Mouse (Mus musculus) left cerebral cortex, postnatal 14 days (tissue): Measurements from ENCODE around the gene Batf2. TPM values are rescaled to one million over a fixed set of nuclear protein-coding genes. Genes with fewer than 3 reads are reported as not detected.

Experiments used
- DNase-seq, 2 experiments: peaks; one replicate each; pipeline ENCODE4 v3.0.0; 2021 to 2022; ENCODE audit warnings: low spot score in 2 of 2, mixed read lengths in 1 of 2
- intact Hi-C: fragments of 180-260 bp; cut with DNase I; formaldehyde crosslinking; loops from one replicate; pipeline ENCODE4 v1.15.1; 2025
- long read RNA-seq, 2 experiments: library from polyadenylated mRNA; stranded (forward); transcript quantifications; one replicate each; pipeline ENCODE4 v2.0.0; 2021
- total RNA-seq, 2 experiments: library from RNA; stranded (reverse); gene quantifications; 2 replicates each; pipeline ENCODE4 v1.2.3; 2021

The Batf2 gene
- total RNA-seq = under 1 TPM in 1 of 2 experiments, not detected in 1; 0.33 TPM
- long read RNA-seq, experiment 1, partial matches to known transcripts = 0 of 2 reads
- long read RNA-seq, experiment 1, other reads (novel, unspliced or antisense) = 2 of 2 reads
- long read RNA-seq, experiment 2 = 0 reads

GRCm38 (mm10) chr19:6140678-6141393 lies at the start of gene Batf2:
TSS of gene Batf2 (plus strand) at chr19:6140983.
- intact Hi-C loops = loop anchor here (1.0 kb wide), 1 partner anchor 94 kb away; the partner anchor contains the start of gene Ppp2r5b
- peak; percentile 93 to 94 for DNase-seq

GRCm38 (mm10) chr19:6094119-6094518 lies 46.7 kb upstream of the Batf2 start, which contains the start of gene AC131692.1:
TSS of gene AC131692.1 (plus strand) at chr19:6094419.
- intact Hi-C loops = no loop called here
- no peak for DNase-seq

- no peak for DNase-seq
- intact Hi-C loops = no loop called here
Observed at GRCm38 (mm10) chr19:6097847-6098246, 42.9 kb upstream of the Batf2 start.

- intact Hi-C loops = no loop called here
Observed at GRCm38 (mm10) chr19:6101186-6101585, 39.6 kb upstream of the Batf2 start.

GRCm38 (mm10) chr19:6102169-6102853 lies 38.5 kb upstream of the Batf2 start:
- intact Hi-C loops = no loop called here
- DNase-seq = no peak

More at GRCm38 (mm10) chr19:6101186-6101585, 39.6 kb upstream of the Batf2 start:
- DNase-seq = no peak

- DNase-seq = no peak
Observed at GRCm38 (mm10) chr19:6104476-6104875, 36.3 kb upstream of the Batf2 start.

GRCm38 (mm10) chr19:6105586-6105985 lies 35.2 kb upstream of the Batf2 start, which contains the start of gene Naaladl1:
TSS of gene Naaladl1 (plus strand) at chr19:6105782.
- intact Hi-C loops = no loop called here
- DNase-seq = no peak

More at GRCm38 (mm10) chr19:6104476-6104875, 36.3 kb upstream of the Batf2 start:
- intact Hi-C loops = no loop called here

GRCm38 (mm10) chr19:6113116-6113515 lies 27.7 kb upstream of the Batf2 start:
- DNase-seq = no peak
- intact Hi-C loops = no loop called here

- peak in 1 of 2 experiments; percentile 48 for DNase-seq
- intact Hi-C loops = no loop called here
Observed at GRCm38 (mm10) chr19:6116113-6116850, 24.5 kb upstream of the Batf2 start.

- intact Hi-C loops = no loop called here
- DNase-seq = no peak
Observed at GRCm38 (mm10) chr19:6117346-6117985, 23.3 kb upstream of the Batf2 start.

- intact Hi-C loops = loop anchor here (2.0 kb wide), 1 partner anchor 33 kb away; the partner anchor contains the start of genes Cdca5 and Zfpl1
Observed at GRCm38 (mm10) chr19:6117986-6118676, 22.7 kb upstream of the Batf2 start, which contains the start of gene Sac3d1. TSS of gene Sac3d1 (minus strand) at chr19:6118650.

GRCm38 (mm10) chr19:6118677-6119185 lies 22.1 kb upstream of the Batf2 start:
- no peak for DNase-seq
- intact Hi-C loops = loop anchor here (2.0 kb wide), 1 partner anchor 34 kb away; the partner anchor contains the start of genes Cdca5 and Zfpl1

More at GRCm38 (mm10) chr19:6117986-6118676, 22.7 kb upstream of the Batf2 start, which contains the start of gene Sac3d1:
- peak; percentile 91 for DNase-seq

- intact Hi-C loops = loop anchor here (5.0 kb wide), 1 partner anchor 54 kb away; the partner anchor contains the start of gene Tm7sf2
- DNase-seq = no peak
Observed at GRCm38 (mm10) chr19:6121761-6122160, 19.0 kb upstream of the Batf2 start.

- intact Hi-C loops = loop anchor here (5.0 kb wide), 1 partner anchor 56 kb away; the partner anchor contains the start of gene Tm7sf2
- no peak for DNase-seq
Observed at GRCm38 (mm10) chr19:6123330-6123729, 17.5 kb upstream of the Batf2 start.

- no peak for DNase-seq
- intact Hi-C loops = loop anchor here (5.0 kb wide), 2 partner anchors 58 to 112 kb away; partner anchors contain the start of genes Ppp2r5b and Tm7sf2
Observed at GRCm38 (mm10) chr19:6124898-6125297, 15.9 kb upstream of the Batf2 start.

GRCm38 (mm10) chr19:6126289-6126688 lies 14.5 kb upstream of the Batf2 start:
- intact Hi-C loops = loop anchor here (5.0 kb wide), 1 partner anchor 111 kb away; the partner anchor contains the start of gene Ppp2r5b

GRCm38 (mm10) chr19:6126789-6127580 lies 13.8 kb upstream of the Batf2 start:
- intact Hi-C loops = loop anchor here (5.0 kb wide), 1 partner anchor 110 kb away; the partner anchor contains the start of gene Ppp2r5b

More at GRCm38 (mm10) chr19:6126289-6126688, 14.5 kb upstream of the Batf2 start:
- DNase-seq = peak; percentile 42 to 43

More at GRCm38 (mm10) chr19:6126789-6127580, 13.8 kb upstream of the Batf2 start:
- no peak for DNase-seq
